Mouse (Mus musculus): ENCODE data around the gene Ctbp1.

- TF ChIP-seq EP300 (optimal IDR thresholded peaks at IDR 0.05) (no peak), CTCF (IDR thresholded peaks at IDR 0.05; ENCODE audit: low read depth) (no peak)
Observed at GRCm38 (mm10) chr5:33272146-33272545, 2.6 kb downstream of the Ctbp1 start.
